Mouse (Mus musculus): ENCODE data around the gene Olfr464. TPM values are rescaled to one million over a fixed set of nuclear protein-coding genes. Genes with fewer than 3 reads are reported as not detected.
"Not testable (repeated sequence)": the region's sequence is repeated elsewhere in the genome, so short reads cannot be mapped to it uniquely, and the experiment has no call there.

Olfr464 gene
- total and polyA plus RNA-seq, 2 experiments from 2014 or later: 0.22 TPM; not detected in 1

DNA sequence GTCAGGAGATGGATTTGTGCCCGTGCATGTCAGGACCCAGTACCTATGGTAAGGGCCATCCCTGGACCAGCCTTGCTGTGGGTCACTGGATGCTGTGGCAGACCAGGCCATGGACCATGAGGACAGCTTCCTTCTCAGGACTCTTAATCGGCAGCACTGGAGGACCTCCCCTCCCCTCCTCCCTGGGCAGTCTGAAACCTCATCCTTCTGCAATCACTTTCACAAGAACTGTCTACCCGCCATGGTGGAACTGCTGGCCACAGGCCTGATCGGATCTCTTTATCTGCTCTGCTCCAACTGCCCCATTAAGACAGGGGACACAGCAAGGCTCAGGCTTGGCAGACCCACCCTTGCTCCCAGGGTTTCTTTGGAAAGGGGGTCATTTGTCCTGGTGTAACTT, 39.1 kb downstream of the Olfr464 start:
- no peak for ATAC-seq (ENCODE audit: low FRiP score)

DNA sequence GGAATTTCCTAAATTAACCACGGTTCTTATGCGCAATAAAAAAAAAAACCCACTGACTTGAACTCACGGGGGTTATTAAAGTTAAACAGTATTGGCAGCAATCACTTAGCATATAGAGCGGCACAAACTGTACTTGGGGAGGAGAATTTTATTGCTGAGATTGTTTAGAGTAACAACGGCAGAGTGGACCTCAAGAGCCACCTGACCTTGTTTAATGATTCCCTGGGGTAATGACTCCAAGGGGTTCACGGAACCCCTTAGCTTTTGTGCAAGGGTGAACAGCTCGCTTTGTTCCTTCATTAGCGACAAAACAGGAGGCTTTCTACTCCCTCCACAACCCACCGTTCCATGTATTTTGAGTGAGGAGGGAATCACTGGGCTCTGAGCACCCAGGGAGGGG, 40.9 kb downstream of the Olfr464 start:
- Histone ChIP-seq H3K4me1 (ENCODE audit: insufficient read depth, low read length) (no peaks in the 10 kb centered on the region), H3K4me2 (ENCODE audit: low read depth, low read length, poor library complexity, severe bottlenecking) (no peak overlapping the region), H3K4me3 (ENCODE audit: low read depth, low read length) (no peak overlapping the region), H3K27ac (ENCODE audit: low read depth, low read length) (no peak overlapping the region), H3K27me3 (ENCODE audit: insufficient read depth, low read length) (no peaks in the 10 kb centered on the region), H3K36me3 (ENCODE audit: insufficient read depth, low read length) (no peaks in the 10 kb centered on the region), H3K9me3 (ENCODE audit: low read length) (no peaks in the 10 kb centered on the region), H3K9ac (replicated peaks; ENCODE audit: low read length, poor library complexity, severe bottlenecking) (no peak overlapping the region)
- ATAC-seq (ENCODE audit: low FRiP score): no peak
- no peak for DNase-seq (ENCODE audit: low spot score)
- WGBS: 69% methylated on average over 9 of the region's 9 CpGs
- TF ChIP-seq CTCF (IDR thresholded peaks at IDR 0.05): no peak

More for the DNA sequence above, 39.1 kb downstream of the Olfr464 start:
- Histone ChIP-seq H3K4me2 (ENCODE audit: low read depth, low read length, poor library complexity, severe bottlenecking) (no peak overlapping the region), H3K36me3 (ENCODE audit: insufficient read depth, low read length) (no peaks in the 10 kb centered on the region), H3K4me3 (ENCODE audit: low read depth, low read length) (no peak overlapping the region), H3K9ac (replicated peaks; ENCODE audit: low read length, poor library complexity, severe bottlenecking) (no peak overlapping the region), H3K27ac (ENCODE audit: low read depth, low read length) (no peak overlapping the region), H3K4me1 (ENCODE audit: insufficient read depth, low read length) (no peaks in the 10 kb centered on the region), H3K9me3 (ENCODE audit: low read length) (no peaks in the 10 kb centered on the region), H3K27me3 (ENCODE audit: insufficient read depth, low read length) (no peaks in the 10 kb centered on the region)
- DNase-seq (ENCODE audit: low spot score): no peak
- WGBS: 73% methylated on average over 4 of the region's 4 CpGs
- TF ChIP-seq CTCF (IDR thresholded peaks at IDR 0.05): no peak

DNA sequence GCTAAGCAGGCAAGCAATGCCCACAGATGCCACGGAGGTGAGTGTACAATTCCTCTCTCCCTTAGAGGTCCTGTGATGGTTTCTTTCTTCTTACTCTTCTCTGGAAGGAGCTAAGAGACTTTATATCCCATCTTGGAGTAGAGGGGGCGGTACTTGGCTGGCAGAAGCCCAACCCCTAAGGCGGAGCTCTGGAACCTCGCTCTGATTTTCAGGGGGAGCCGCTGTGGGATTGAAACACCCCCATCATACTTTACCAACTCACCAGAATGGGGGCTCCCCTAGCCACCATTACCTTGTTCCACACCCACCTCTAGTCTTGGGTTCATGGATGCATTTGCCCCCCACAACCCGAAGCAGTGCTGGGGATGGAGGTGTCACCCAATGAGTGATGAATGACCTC, 45.3 kb downstream of the Olfr464 start, which contains the start of gene Epx:
TSS of gene Epx (minus strand) at position 101 of the 400 bp plus-strand sequence.
- H3K4me2 ChIP-seq (ENCODE audit: low read depth, low read length, poor library complexity, severe bottlenecking): no peak within 1 kb of the TSS
- TF ChIP-seq CTCF (IDR thresholded peaks at IDR 0.05): no peak
- H3K9me3 ChIP-seq (ENCODE audit: low read length): no peaks in the 10 kb centered on the region
- no peak for ATAC-seq (ENCODE audit: low FRiP score)
- H3K9ac ChIP-seq (replicated peaks; ENCODE audit: low read length, poor library complexity, severe bottlenecking): no peak within 1 kb of the TSS
- H3K4me3 ChIP-seq (ENCODE audit: low read depth, low read length): no peak within 1 kb of the TSS
- H3K36me3 ChIP-seq (ENCODE audit: insufficient read depth, low read length): no peaks in the 10 kb centered on the region
- no peaks in the 10 kb centered on the region for H3K4me1 ChIP-seq (ENCODE audit: insufficient read depth, low read length)
- DNase-seq (ENCODE audit: low spot score): no peak
- H3K27me3 ChIP-seq (ENCODE audit: insufficient read depth, low read length): no peaks in the 10 kb centered on the region
- 88% methylated on average over 6 of the region's 6 CpGs for WGBS
- no peak within 1 kb of the TSS for H3K27ac ChIP-seq (ENCODE audit: low read depth, low read length)

DNA sequence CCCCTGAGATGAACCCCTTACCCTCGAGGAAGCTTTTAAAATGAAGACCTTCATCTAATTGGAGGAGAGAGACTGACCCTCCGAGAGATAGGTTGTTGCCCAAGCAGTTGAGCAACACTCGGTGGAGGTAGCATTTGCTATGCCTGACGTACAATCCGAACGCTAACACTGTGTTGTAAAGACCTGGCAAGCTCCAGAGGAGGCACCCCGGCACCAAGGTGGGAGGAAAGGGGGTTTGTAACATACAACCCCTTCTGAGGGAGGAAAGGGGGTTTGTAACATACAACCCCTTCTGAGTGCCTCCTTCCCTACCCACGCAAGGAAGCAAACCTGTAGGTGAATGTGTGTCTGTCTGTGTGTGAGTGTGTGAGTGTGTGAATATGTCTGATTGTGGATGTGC, 49.0 kb downstream of the Olfr464 start:
- no peaks in the 10 kb centered on the region for H3K9me3 ChIP-seq (ENCODE audit: low read length)
- H3K27ac ChIP-seq (ENCODE audit: low read depth, low read length): no peak overlapping the region
- H3K27me3 ChIP-seq (ENCODE audit: insufficient read depth, low read length): no peaks in the 10 kb centered on the region
- ATAC-seq (ENCODE audit: low FRiP score): no peak
- no peak for TF ChIP-seq CTCF (IDR thresholded peaks at IDR 0.05)
- H3K4me1 ChIP-seq (ENCODE audit: insufficient read depth, low read length): no peaks in the 10 kb centered on the region
- WGBS: 31% methylated on average over 8 of the region's 8 CpGs
- no peaks in the 10 kb centered on the region for H3K36me3 ChIP-seq (ENCODE audit: insufficient read depth, low read length)
- no peak overlapping the region for H3K4me2 ChIP-seq (ENCODE audit: low read depth, low read length, poor library complexity, severe bottlenecking)
- peak; percentile 56 for DNase-seq (ENCODE audit: low spot score)
- no peak overlapping the region for H3K4me3 ChIP-seq (ENCODE audit: low read depth, low read length)
- no peak overlapping the region for H3K9ac ChIP-seq (replicated peaks; ENCODE audit: low read length, poor library complexity, severe bottlenecking)

DNA sequence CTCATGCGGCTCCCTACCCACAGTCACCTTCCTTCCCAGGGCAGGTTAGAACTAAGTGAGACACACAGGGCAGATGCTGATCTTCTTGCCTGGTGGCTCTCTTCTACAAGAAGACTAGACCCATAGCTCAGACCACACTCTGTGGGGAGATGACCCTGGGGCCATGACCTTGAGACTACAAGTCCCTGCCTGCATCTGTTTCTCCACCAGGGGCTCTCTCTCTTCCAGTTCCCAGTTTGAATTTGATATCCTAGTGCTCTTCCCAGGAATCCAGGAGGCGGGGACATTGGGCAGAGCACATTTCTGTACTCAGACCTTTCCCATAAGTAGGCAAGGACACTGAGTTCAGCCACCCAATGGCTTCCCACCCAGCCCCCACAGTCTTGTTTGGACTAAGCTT, 50.7 kb downstream of the Olfr464 start:
- DNase-seq (ENCODE audit: low spot score) (no peak), ATAC-seq (ENCODE audit: low FRiP score) (no peak)
- Histone ChIP-seq H3K27me3 (ENCODE audit: insufficient read depth, low read length) (no peaks in the 10 kb centered on the region), H3K36me3 (ENCODE audit: insufficient read depth, low read length) (no peaks in the 10 kb centered on the region), H3K4me3 (ENCODE audit: low read depth, low read length) (no peak overlapping the region), H3K4me2 (ENCODE audit: low read depth, low read length, poor library complexity, severe bottlenecking) (no peak overlapping the region), H3K4me1 (ENCODE audit: insufficient read depth, low read length) (no peaks in the 10 kb centered on the region), H3K9ac (replicated peaks; ENCODE audit: low read length, poor library complexity, severe bottlenecking) (no peak overlapping the region), H3K27ac (ENCODE audit: low read depth, low read length) (no peak overlapping the region), H3K9me3 (ENCODE audit: low read length) (no peaks in the 10 kb centered on the region)
- WGBS: 89% methylated on average over 2 of the region's 2 CpGs
- TF ChIP-seq CTCF (IDR thresholded peaks at IDR 0.05): no peak

DNA sequence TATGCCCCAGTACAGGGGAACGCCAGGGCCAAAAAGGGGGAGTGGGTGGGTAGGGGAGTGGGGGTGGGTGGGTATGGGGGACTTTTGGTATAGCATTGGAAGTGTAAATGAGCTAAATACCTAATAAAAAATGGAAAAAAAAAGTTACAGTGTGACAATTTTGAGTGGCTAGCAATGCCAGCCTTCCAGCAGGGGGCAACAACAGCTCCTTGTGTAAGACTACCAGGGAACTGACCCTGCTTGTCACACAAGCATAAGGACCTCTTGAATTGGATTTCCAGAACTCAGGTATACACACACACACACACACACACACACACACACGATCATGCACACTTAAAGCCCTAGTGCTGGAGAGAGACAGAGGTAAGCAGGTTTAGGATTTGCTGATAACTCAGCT, 53.9 kb downstream of the Olfr464 start:
- H3K4me1 ChIP-seq (ENCODE audit: insufficient read depth, low read length); H3K27me3 ChIP-seq (ENCODE audit: insufficient read depth, low read length); H3K36me3 ChIP-seq (ENCODE audit: insufficient read depth, low read length); H3K4me3 ChIP-seq (ENCODE audit: low read depth, low read length); DNase-seq (ENCODE audit: low spot score); H3K9ac ChIP-seq (replicated peaks; ENCODE audit: low read length, poor library complexity, severe bottlenecking); ATAC-seq (ENCODE audit: low FRiP score); H3K4me2 ChIP-seq (ENCODE audit: low read depth, low read length, poor library complexity, severe bottlenecking); H3K9me3 ChIP-seq (ENCODE audit: low read length); H3K27ac ChIP-seq (ENCODE audit: low read depth, low read length): not testable (repeated sequence)
- 94% methylated on average over 1 of the region's 2 CpGs for WGBS
- peak; percentile 16; the same call in 1 of the 2 replicates for TF ChIP-seq CTCF (IDR thresholded peaks at IDR 0.05)

Other genes with a start within 250 kb of the Olfr464 start
- 47.8 and 55.4 TPM in 2 replicates for gene Supt4a, start 183.4 kb downstream of the Olfr464 start, total RNA-seq (2014; rRNA removed)
- 122 and 128 TPM in 2 replicates for gene Supt4a, start 183.4 kb downstream of the Olfr464 start, polyA plus RNA-seq (2015; fragmentation: Nextera tagmentation; extraction: Ambion mirVana)
- 206 and 215 TPM in 2 replicates for gene Tspoap1, start 160.4 kb downstream of the Olfr464 start, total RNA-seq (2014; rRNA removed)
- gene Tspoap1, start 160.4 kb downstream of the Olfr464 start, polyA plus RNA-seq (2015; fragmentation: Nextera tagmentation; extraction: Ambion mirVana): 47.3 and 57.8 TPM in 2 replicates
- 0.19 TPM in 1 of 2 replicates, not detected in the other for gene Mpo, start 127.4 kb downstream of the Olfr464 start, total RNA-seq (2014; rRNA removed)
- gene Mpo, start 127.4 kb downstream of the Olfr464 start, polyA plus RNA-seq (2015; fragmentation: Nextera tagmentation; extraction: Ambion mirVana): 0.20 TPM in 1 of 2 replicates, not detected in the other
- 1.5 and 2.5 TPM in 2 replicates for gene Lpo, start 92.7 kb downstream of the Olfr464 start, total RNA-seq (2014; rRNA removed)
- gene Lpo, start 92.7 kb downstream of the Olfr464 start, polyA plus RNA-seq (2015; fragmentation: Nextera tagmentation; extraction: Ambion mirVana): 3.8 and 4.0 TPM in 2 replicates
- gene Mks1, start 67.8 kb downstream of the Olfr464 start, total RNA-seq (2014; rRNA removed): 9.1 and 16.0 TPM in 2 replicates
- gene Mks1, start 67.8 kb downstream of the Olfr464 start, polyA plus RNA-seq (2015; fragmentation: Nextera tagmentation; extraction: Ambion mirVana): 8.5 and 10.5 TPM in 2 replicates
- gene Epx, start 45.4 kb downstream of the Olfr464 start, total RNA-seq (2014; rRNA removed): 0.94 and 1.4 TPM in 2 replicates
- gene Epx, start 45.4 kb downstream of the Olfr464 start, polyA plus RNA-seq (2015; fragmentation: Nextera tagmentation; extraction: Ambion mirVana): 1.2 and 1.7 TPM in 2 replicates
- not detected in 2 replicates for gene Olfr462, start 28.7 kb downstream of the Olfr464 start, total RNA-seq (2014; rRNA removed)
- not detected in 2 replicates for gene Olfr462, start 28.7 kb downstream of the Olfr464 start, polyA plus RNA-seq (2015; fragmentation: Nextera tagmentation; extraction: Ambion mirVana)
- not detected in 2 replicates for gene Olfr463, start 23.6 kb downstream of the Olfr464 start, total RNA-seq (2014; rRNA removed)
- 0.09 TPM in 1 of 2 replicates, not detected in the other for gene Olfr463, start 23.6 kb downstream of the Olfr464 start, polyA plus RNA-seq (2015; fragmentation: Nextera tagmentation; extraction: Ambion mirVana)
- 72.1 and 89.8 TPM in 2 replicates for gene Dynll2, start 66.6 kb upstream of the Olfr464 start, total RNA-seq (2014; rRNA removed)
- 54.5 and 56.8 TPM in 2 replicates for gene Dynll2, start 66.6 kb upstream of the Olfr464 start, polyA plus RNA-seq (2015; fragmentation: Nextera tagmentation; extraction: Ambion mirVana)
- gene Srsf1, start 126.4 kb upstream of the Olfr464 start, total RNA-seq (2014; rRNA removed): 280 and 374 TPM in 2 replicates
- 111 and 125 TPM in 2 replicates for gene Srsf1, start 126.4 kb upstream of the Olfr464 start, polyA plus RNA-seq (2015; fragmentation: Nextera tagmentation; extraction: Ambion mirVana)
- gene Vezf1, start 147.3 kb upstream of the Olfr464 start, total RNA-seq (2014; rRNA removed): 31.4 and 40.6 TPM in 2 replicates
- 29.7 and 30.9 TPM in 2 replicates for gene Vezf1, start 147.3 kb upstream of the Olfr464 start, polyA plus RNA-seq (2015; fragmentation: Nextera tagmentation; extraction: Ambion mirVana)
- gene Cuedc1, start 177.1 kb upstream of the Olfr464 start, total RNA-seq (2014; rRNA removed): 38.8 and 40.2 TPM in 2 replicates
- 32.7 and 37.5 TPM in 2 replicates for gene Cuedc1, start 177.1 kb upstream of the Olfr464 start, polyA plus RNA-seq (2015; fragmentation: Nextera tagmentation; extraction: Ambion mirVana)